Mouse (Mus musculus) lung, embryonic 16.5 days (tissue): ENCODE results near the gene Adgrf5. TPM values are rescaled to one million over a fixed set of nuclear protein-coding genes. Genes with fewer than 3 reads are reported as not detected.
"Not testable (repeated sequence)": the region's sequence is repeated elsewhere in the genome, so short reads cannot be mapped to it uniquely, and the experiment has no call there.

Experiments
- ATAC-seq: fragments of 200-750 bp; cut with Nextera tagmentation; 2 replicates; pipeline ENCODE4 v1.8.0; 2017; ENCODE audit warnings: low read depth, mild to moderate bottlenecking, moderate library complexity
- H3K27ac ChIP-seq: fragments of 300-500 bp; sonication (generic); 2 replicates; pipeline ENCODE4 v1.5.1; 2014; ENCODE audit warnings: mild to moderate bottlenecking, control low read depth, low read length
- H3K27me3 ChIP-seq: fragments of 300-500 bp; sonication (generic); 2 replicates; pipeline ENCODE4 v1.6.1; 2014; ENCODE audit warnings: low read depth, low read length, mixed read lengths; ENCODE audit not compliant: control insufficient read depth, insufficient read depth
- H3K36me3 ChIP-seq: fragments of 300-500 bp; sonication (generic); 2 replicates; pipeline ENCODE4 v1.6.1; 2014; ENCODE audit warnings: low read length; ENCODE audit not compliant: control insufficient read depth, insufficient read depth
- H3K4me1 ChIP-seq: fragments of 300-500 bp; sonication (generic); replicated peaks from 2 replicates; pipeline ENCODE4 v1.6.1; 2014; ENCODE audit warnings: low read length, mixed read lengths; ENCODE audit not compliant: control insufficient read depth, insufficient read depth
- H3K4me2 ChIP-seq: fragments of 300-500 bp; sonication (generic); 2 replicates; pipeline ENCODE4 v1.6.1; 2014; ENCODE audit warnings: low read depth, low read length, control low read depth
- H3K4me3 ChIP-seq: fragments of 300-500 bp; sonication (generic); 2 replicates; pipeline ENCODE4 v1.5.1; 2014; ENCODE audit warnings: mild to moderate bottlenecking, low read length, control low read depth
- H3K9ac ChIP-seq: fragments of 300-500 bp; sonication (generic); 2 replicates; pipeline ENCODE4 v1.6.1; 2014; ENCODE audit warnings: low read length, control low read depth
- H3K9me3 ChIP-seq: fragments of 300-500 bp; sonication (generic); 2 replicates; pipeline ENCODE4 v1.6.1; 2016; ENCODE audit warnings: low read length; ENCODE audit not compliant: control insufficient read depth
- WGBS: fragments of 180-500 bp; shearing (Covaris S2); extraction: QIAGEN DNeasy Blood & Tissue Kit; methylation state at CpG from one replicate; pipeline ENCODE4 v1.1.7; 2014; 5-methylcytosine and 5-hydroxymethylcytosine counted together
- polyA plus RNA-seq: library from polyadenylated mRNA; unstranded; fragments of >200 nt; fragmentation: Nextera tagmentation; extraction: Ambion mirVana; gene quantifications from 2 replicates; pipeline ENCODE4 v1.2.1, GENCODE M21; 2015

The Adgrf5 gene
- polyA plus RNA-seq, 1 experiment from 2014 or later: 34.5 TPM

DNA sequence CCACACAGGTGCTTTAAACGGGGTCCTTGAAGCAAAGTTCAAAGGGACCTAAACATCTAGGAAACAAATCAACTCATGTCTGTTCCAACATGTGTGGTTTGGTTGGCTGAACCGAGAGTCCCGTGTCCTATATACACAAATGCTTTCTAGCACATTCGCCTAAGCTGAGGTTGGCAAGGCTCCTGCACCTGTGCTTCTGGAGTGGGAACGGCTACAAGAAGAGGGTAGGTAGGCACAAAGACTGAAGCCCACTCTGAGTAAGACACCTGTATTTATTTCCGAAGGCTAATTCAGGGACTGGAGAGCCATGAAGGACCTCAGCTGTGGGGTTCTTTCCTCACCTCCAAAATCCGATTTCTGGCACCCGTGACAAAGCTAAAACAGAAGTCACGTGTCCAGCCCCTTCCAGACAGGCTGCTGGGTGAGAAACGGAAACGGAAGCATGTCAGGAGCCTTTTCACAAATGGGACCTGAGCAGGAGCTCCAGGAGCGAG, 99.5 kb downstream of the Adgrf5 start:
- 0 out of 2 replicates have a peak, but pooled peaks cover 3% of the 10 kb centered on the region for H3K36me3 ChIP-seq
- peak; percentile 2; the same call in 1 of the 2 replicates for ATAC-seq
- peaks cover 10% of the 10 kb centered on the region; the same call in 1 of the 2 replicates for H3K4me1 ChIP-seq
- no peak overlapping the region for H3K27ac ChIP-seq
- H3K9ac ChIP-seq: no peak overlapping the region
- peak overlapping the region; percentile 37 for H3K4me2 ChIP-seq
- H3K4me3 ChIP-seq: no peak overlapping the region
- 65% methylated on average over 12 of the region's 12 CpGs for WGBS
- H3K27me3 ChIP-seq: no peaks in the 10 kb centered on the region
- no peaks in the 10 kb centered on the region for H3K9me3 ChIP-seq

DNA sequence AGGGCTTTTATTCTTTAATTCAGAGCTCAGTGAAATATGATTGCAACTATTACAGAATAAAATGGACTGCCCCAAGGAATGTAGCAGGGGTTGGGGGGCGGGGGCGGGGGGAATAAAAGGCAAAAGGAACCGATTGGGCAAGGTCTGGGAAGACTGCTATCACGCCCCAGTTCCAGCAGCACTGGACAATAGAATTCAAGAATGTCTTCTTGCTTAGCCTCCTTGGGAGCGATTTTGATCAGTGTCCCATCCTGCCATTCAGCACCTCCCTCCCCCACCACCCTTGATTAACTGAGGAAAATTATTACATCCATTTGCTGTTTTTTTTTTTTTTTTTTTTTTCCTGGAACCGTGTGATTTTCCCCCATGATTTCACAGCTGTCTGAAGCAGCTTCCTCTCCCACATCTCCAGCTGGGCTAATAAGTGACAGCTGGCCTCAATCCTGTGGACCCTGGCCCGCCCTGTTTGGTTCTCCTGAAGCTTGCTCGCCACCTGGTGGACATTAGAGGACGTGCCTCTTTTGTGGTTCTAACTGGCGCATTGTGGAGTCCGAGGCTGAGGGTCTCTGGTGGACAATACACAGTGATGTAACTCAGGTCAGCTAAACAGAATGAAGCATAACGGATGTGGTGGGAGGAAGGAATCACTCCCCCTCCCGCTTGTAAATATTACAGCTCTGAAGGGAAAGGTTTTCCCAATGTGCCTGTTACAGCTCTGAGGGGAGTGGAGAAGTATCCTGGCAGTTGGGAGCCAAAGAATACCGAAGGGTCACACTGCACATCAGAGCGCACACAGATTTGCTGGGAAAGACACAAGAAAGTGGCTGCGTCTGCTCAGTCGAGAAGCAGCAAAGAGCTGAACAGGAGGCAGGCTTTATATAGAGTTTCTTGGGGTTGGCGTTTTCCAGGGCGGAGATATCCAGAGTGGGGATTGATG, 100.3 kb downstream of the Adgrf5 start:
- no peaks in the 10 kb centered on the region for H3K36me3 ChIP-seq
- no peak overlapping the region for H3K4me3 ChIP-seq
- no peak overlapping the region for H3K27ac ChIP-seq
- 28% methylated on average over 19 of the region's 19 CpGs for WGBS
- H3K9ac ChIP-seq: no peak overlapping the region
- H3K9me3 ChIP-seq: no peaks in the 10 kb centered on the region
- peak overlapping the region; percentile 37 for H3K4me2 ChIP-seq
- H3K4me1 ChIP-seq: peaks cover 10% of the 10 kb centered on the region; the same call in 1 of the 2 replicates
- H3K27me3 ChIP-seq: no peaks in the 10 kb centered on the region
- peak; percentile 89 for ATAC-seq

DNA sequence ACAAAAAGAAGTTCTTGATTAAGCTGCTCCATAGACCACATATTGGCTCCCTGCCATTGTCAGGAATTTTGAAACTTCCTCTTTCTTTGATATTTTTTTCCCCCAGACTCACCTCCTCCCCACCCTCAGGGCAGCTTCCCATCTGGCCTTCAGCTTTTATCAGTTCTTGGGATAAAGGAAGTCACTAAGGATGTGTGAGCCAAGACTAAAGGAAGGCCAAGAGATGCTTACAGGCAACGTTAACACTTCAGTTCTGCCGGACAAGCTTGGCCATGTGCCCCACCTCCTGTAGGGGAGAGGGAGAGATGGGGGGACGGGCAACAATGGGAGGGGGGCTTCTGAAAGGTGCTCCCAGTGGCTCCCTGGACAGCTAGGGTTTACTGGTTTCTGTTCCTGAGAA, 109.8 kb downstream of the Adgrf5 start:
- no peaks in the 10 kb centered on the region for H3K9me3 ChIP-seq
- peaks cover 3% of the 10 kb centered on the region; the same call in 1 of the 2 replicates for H3K4me1 ChIP-seq
- no peaks in the 10 kb centered on the region for H3K27me3 ChIP-seq
- no peak overlapping the region for H3K4me2 ChIP-seq
- ATAC-seq: peak; percentile 34; the same call in 1 of the 2 replicates
- no peak overlapping the region for H3K9ac ChIP-seq
- no peak overlapping the region for H3K27ac ChIP-seq
- H3K4me3 ChIP-seq: no peak overlapping the region
- no peaks in the 10 kb centered on the region for H3K36me3 ChIP-seq
- 2% methylated on average over 3 of the region's 3 CpGs for WGBS

DNA sequence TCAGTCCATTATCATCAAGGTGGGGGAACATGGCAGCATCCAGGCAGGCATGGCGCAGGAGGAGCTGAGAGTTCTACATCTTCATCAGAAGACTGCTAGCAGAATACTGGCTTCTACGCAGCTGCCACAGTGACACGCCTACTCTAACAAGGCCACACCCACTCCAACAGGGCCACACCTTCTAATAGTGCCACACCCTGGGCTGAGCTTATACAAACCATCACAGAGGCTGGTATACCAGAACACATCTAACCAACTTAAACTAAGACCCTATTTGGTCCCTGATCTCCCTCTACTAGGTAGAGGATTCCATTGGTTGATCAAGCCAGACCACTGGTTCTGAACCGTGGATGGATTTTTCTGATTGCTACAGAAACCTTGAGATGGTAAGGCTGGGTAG, 112.3 kb downstream of the Adgrf5 start:
- no peaks in the 10 kb centered on the region for H3K36me3 ChIP-seq
- H3K4me3 ChIP-seq: no peak overlapping the region
- H3K27ac ChIP-seq: no peak overlapping the region
- peaks cover 3% of the 10 kb centered on the region; the same call in 1 of the 2 replicates for H3K4me1 ChIP-seq
- H3K9ac ChIP-seq: no peak overlapping the region
- no peak for ATAC-seq
- WGBS: 81% methylated on average over 4 of the region's 4 CpGs
- H3K4me2 ChIP-seq: no peak overlapping the region
- no peaks in the 10 kb centered on the region for H3K9me3 ChIP-seq
- no peaks in the 10 kb centered on the region for H3K27me3 ChIP-seq

DNA sequence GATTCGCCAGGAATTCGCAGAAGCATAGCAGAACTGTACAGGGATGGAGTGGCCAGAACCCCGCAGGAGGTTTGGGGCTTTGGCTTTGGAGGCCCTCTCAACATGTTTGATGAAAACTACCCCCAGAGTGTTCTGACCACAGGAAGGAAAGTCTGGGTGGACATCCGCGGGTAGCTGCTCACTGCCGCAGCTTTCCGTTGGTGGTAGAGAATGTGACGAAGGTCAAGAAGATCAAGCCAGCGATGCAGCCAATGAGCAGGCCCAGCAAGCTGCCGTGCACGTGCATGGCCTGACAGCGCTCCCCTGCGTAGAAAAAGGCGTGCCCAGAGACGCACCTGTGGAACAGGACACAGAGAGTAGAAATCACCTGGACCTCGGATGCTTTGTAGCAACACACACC, 114.5 kb downstream of the Adgrf5 start:
- H3K9ac ChIP-seq: no peak overlapping the region
- no peaks in the 10 kb centered on the region for H3K27me3 ChIP-seq
- no peak overlapping the region for H3K27ac ChIP-seq
- no peaks in the 10 kb centered on the region for H3K9me3 ChIP-seq
- no peak overlapping the region for H3K4me2 ChIP-seq
- WGBS: 84% methylated on average over 16 of the region's 16 CpGs
- H3K4me3 ChIP-seq: no peak overlapping the region
- H3K4me1 ChIP-seq: no peaks in the 10 kb centered on the region; the same call in 1 of the 2 replicates
- no peaks in the 10 kb centered on the region for H3K36me3 ChIP-seq
- ATAC-seq: no peak

DNA sequence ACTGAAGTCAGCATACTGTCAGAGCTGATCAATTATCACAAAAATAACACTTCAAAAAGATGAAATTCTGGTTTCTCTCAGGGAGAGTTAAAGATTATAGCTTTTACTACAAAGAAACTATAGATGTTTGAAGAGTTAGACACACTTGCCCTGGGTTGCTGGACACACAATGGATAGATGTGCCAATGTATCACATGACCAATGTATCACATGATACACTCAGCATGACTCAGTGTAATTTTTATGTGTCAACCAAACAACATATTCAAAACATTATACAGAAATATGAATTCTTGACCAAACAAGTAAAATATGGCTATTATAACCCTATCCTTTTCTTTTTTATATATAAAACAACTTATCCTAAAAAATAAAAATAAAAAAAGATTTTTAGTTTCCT, 117.4 kb downstream of the Adgrf5 start:
- H3K27ac ChIP-seq: no peak overlapping the region
- H3K9ac ChIP-seq: no peak overlapping the region
- no peaks in the 10 kb centered on the region for H3K36me3 ChIP-seq
- no peak for ATAC-seq
- no peak overlapping the region for H3K4me2 ChIP-seq
- no peaks in the 10 kb centered on the region for H3K9me3 ChIP-seq
- no peaks in the 10 kb centered on the region for H3K4me1 ChIP-seq
- H3K27me3 ChIP-seq: no peaks in the 10 kb centered on the region
- H3K4me3 ChIP-seq: no peak overlapping the region

DNA sequence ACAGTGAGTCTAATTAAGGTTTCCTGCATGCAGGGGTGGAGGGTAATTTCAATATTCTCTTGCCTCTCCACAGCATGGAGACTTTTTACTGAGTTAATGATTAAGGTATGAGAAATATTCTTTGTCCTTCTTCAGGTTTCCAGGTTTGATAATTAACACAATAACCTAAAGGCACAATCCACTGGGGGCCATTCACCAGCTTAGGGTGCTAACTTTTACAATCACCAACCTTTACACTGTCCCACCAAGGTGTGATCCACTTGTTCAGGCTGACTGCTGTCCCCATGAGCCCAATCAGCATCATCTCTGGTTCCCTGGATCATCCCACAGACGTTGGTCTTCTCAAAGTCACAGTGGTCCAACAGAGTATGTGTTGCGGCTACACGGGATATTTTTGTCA, 125.7 kb downstream of the Adgrf5 start:
- Histone ChIP-seq H3K9ac (no peak overlapping the region), H3K9me3 (no peaks in the 10 kb centered on the region), H3K4me1 (no peaks in the 10 kb centered on the region), H3K4me3 (no peak overlapping the region), H3K27me3 (no peaks in the 10 kb centered on the region), H3K36me3 (no peaks in the 10 kb centered on the region), H3K27ac (no peak overlapping the region), H3K4me2 (no peak overlapping the region)
- 86% methylated on average over 3 of the region's 3 CpGs for WGBS
- ATAC-seq: no peak

DNA sequence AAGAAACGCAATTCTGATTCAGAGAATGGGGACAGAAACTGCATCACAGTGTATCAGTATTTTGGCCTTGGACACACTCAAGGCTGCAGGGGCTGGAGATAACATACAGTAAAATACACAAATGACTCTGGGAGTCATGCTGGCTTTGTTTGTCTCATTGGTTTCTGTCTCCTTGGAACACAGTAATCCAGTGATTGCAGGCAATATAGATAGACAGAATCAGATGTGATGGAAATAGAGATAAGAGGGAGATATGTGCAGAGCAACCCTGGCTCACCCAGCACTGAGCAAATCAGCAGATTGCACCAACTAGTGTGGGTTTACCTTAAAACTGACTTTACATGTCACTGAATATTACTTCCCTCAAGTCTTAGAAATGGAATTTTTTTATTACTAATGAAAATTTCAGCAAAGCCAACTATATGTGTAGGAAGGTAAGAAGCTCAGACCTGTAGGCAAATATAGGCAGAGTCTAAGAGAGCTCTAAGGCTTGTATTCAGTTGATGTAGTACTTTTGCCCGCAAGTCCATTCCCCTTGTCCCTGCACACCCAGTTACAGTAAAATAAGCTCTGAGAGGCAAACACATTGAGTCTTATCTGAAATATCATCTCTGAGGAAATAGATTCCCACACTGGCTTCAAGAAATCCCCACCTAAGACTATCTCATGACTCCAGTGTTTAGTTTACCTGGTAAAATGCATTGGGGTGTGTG, 128.3 kb downstream of the Adgrf5 start:
- no peak for ATAC-seq
- 82% methylated on average over 2 of the region's 2 CpGs for WGBS
- Histone ChIP-seq H3K36me3 (no peaks in the 10 kb centered on the region), H3K4me1 (no peaks in the 10 kb centered on the region), H3K4me2 (no peak overlapping the region), H3K9ac (no peak overlapping the region), H3K27ac (no peak overlapping the region), H3K4me3 (no peak overlapping the region), H3K9me3 (no peaks in the 10 kb centered on the region), H3K27me3 (no peaks in the 10 kb centered on the region)

DNA sequence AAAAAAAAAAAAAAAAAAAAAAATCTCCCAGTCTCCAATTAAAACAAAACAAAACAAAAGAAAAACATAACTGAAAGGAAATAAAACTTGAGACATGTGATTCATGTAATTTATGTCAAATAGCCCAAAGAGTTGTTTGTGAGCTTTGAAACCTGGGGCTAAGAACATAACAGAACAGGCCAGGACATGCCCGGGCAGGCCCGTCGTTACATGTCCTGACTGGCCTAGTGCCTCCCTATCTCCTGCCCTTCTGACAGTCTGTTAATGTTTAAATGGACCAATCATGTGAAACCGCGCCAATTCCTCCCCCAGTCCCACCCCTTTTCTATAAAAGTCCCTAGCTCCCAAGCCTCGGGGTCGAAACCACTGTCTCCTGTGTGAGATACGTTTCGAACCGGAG, 130.1 kb downstream of the Adgrf5 start:
- WGBS: 93% methylated on average over 5 of the region's 10 CpGs
- not testable (repeated sequence) for H3K4me3 ChIP-seq, H3K9me3 ChIP-seq

More for the DNA sequence above, 130.1 kb downstream of the Adgrf5 start:
- H3K27ac ChIP-seq, H3K36me3 ChIP-seq, ATAC-seq, H3K4me2 ChIP-seq, H3K9ac ChIP-seq, H3K4me1 ChIP-seq, H3K27me3 ChIP-seq: not testable (repeated sequence)
